Comparison of ENCODE assay signal across 18 mouse cellular contexts in genomic region chr15:84815171-84815570, GRCm38 (mm10). TPM values are rescaled to one million over a fixed set of nuclear protein-coding genes. Genes with fewer than 3 reads are reported as not detected.
DNase-seq lines count a peak whose midpoint lies in the region; ATAC-seq and TF ChIP-seq lines count a peak whose summit lies in the region.
"Had no signal": no experiment of that assay in that cellular context is flagged by ENCODE, and none has a peak within 500 bp of the region (broad histone marks: within the 10 kb centered on the region; RNA-seq: fewer than 3 reads in every experiment).

No protein-coding gene starts in this region.

- TF ChIP-seq CTCF in layer of hippocampus, adult 2 months (conservative IDR thresholded peaks at IDR 0.05) = no peak
- no peak for TF ChIP-seq CTCF in forebrain, postnatal 0 days (IDR thresholded peaks at IDR 0.05; ENCODE audit: low read depth)

- peak overlapping the region; percentile 61; the same call in 1 of the 2 replicates for H3K27ac ChIP-seq in layer of hippocampus, adult 2 months
- H3K27ac ChIP-seq in forebrain, postnatal 0 days (ENCODE audit: low read depth, low read length) = peak overlapping the region; percentile 54
- H3K27ac ChIP-seq: limb, embryonic 15.5 days; neural tube, embryonic 12.5 days had no signal

- no peak overlapping the region for H3K4me2 ChIP-seq in forebrain, postnatal 0 days (ENCODE audit: low read depth)
- H3K4me2 ChIP-seq: limb, embryonic 15.5 days; neural tube, embryonic 12.5 days had no signal

- DNase-seq in layer of hippocampus, adult 2 months (ENCODE audit: low spot score in 2 of 2) = no peak
- DNase-seq in layer of hippocampus, adult 18-20 months (ENCODE audit: low spot score in 2 of 2) = no peak
- DNase-seq in right cerebral cortex, postnatal 4 days = peak; percentile 25
- no peak for DNase-seq in right cerebral cortex, postnatal 36 days (ENCODE audit: low spot score in 2 of 2)
- DNase-seq in forebrain, postnatal 0 days = peak; percentile 57
- no peak for DNase-seq in urinary bladder, postnatal 4 days (ENCODE audit: low spot score in 2 of 2)
- no peak for DNase-seq in gastrocnemius, postnatal 36 days
- DNase-seq: B cell, adult 2 months; cerebellum, adult 9-10 months; gastrocnemius, postnatal 14 days; thymus, postnatal 14 days had no signal

- H3K4me3 ChIP-seq in layer of hippocampus, adult 2 months = no peak overlapping the region
- H3K4me3 ChIP-seq in forebrain, postnatal 0 days (ENCODE audit: low read depth, low read length) = no peak overlapping the region
- H3K4me3 ChIP-seq: erythroblast, embryonic 14.5 days; limb, embryonic 15.5 days; neural tube, embryonic 12.5 days had no signal

- no peaks in the 10 kb centered on the region for H3K36me3 ChIP-seq in forebrain, postnatal 0 days (ENCODE audit: insufficient read depth)
- H3K36me3 ChIP-seq: limb, embryonic 15.5 days had no signal

- H3K27me3 ChIP-seq in forebrain, postnatal 0 days (ENCODE audit: insufficient read depth, low read length) = no peaks in the 10 kb centered on the region
- H3K27me3 ChIP-seq: limb, embryonic 15.5 days; neural tube, embryonic 12.5 days had no signal

- intact Hi-C loops in gastrocnemius, postnatal 36 days (cut with DNase I) = loop anchor here (5.0 kb wide), 1 partner anchor 62 kb away; no protein-coding TSS in a partner anchor

- 19% methylated on average over 4 of the region's 4 CpGs for WGBS in forebrain, postnatal 0 days

- peak; percentile 72 for ATAC-seq in forebrain, postnatal 0 days
- ATAC-seq in erythroblast, adult 5-6 weeks (replicated peaks; ENCODE audit: low FRiP score, poor library complexity, severe bottlenecking) = no peak
- ATAC-seq: intestine, postnatal 0 days; lung, postnatal 0 days had no signal

- peaks cover 26% of the 10 kb centered on the region; the same call in 1 of the 2 replicates for H3K4me1 ChIP-seq in forebrain, postnatal 0 days (ENCODE audit: insufficient read depth)

- no peak overlapping the region for H3K9ac ChIP-seq in forebrain, postnatal 0 days
- H3K9ac ChIP-seq: limb, embryonic 15.5 days; neural tube, embryonic 12.5 days had no signal

- no peaks in the 10 kb centered on the region for H3K9me3 ChIP-seq in forebrain, postnatal 0 days (ENCODE audit: low read length)
- H3K9me3 ChIP-seq: limb, embryonic 15.5 days; neural tube, embryonic 12.5 days had no signal

RNA-seq across cellular contexts. Expression of gene Phf21b, which starts 40.7 kb away (rescaled TPM):
- 10 to 100 TPM in 1 of 2 experiments, 1 to 10 TPM in 1; 8.8 to 11.9 TPM for total RNA-seq in layer of hippocampus, adult 2 months (2021)
- 10 to 100 TPM in 1 of 2 experiments, 1 to 10 TPM in 1; 9.9 to 11.1 TPM for total RNA-seq in layer of hippocampus, adult 18-20 months (2021)
- total RNA-seq in forebrain, postnatal 0 days (2014; rRNA removed) = 13.5 and 20.0 TPM in 2 replicates
- 2.5 and 2.7 TPM in 2 replicates for polyA plus RNA-seq in forebrain, postnatal 0 days (2015; fragmentation: Nextera tagmentation; extraction: Ambion mirVana)
- not detected in 2 replicates for total RNA-seq in erythroblast, adult 5-6 weeks (2015; ENCODE audit: low replicate concordance)
- total RNA-seq in erythroblast, adult 5-6 weeks (2017; ENCODE audit: low replicate concordance) = not detected in 2 replicates
- total RNA-seq in gastrocnemius, postnatal 36 days (2021) = under 1 TPM; 0.43 to 0.49 TPM
- polyA plus RNA-seq: liver, embryonic 16.5 days had no signal

Comparison
In these comparisons a context has a peak if more than half of its experiments do, and no peak if none do; other contexts are left out.
1. DNase-seq: peak in right cerebral cortex, postnatal 4 days (single experiment) and forebrain, postnatal 0 days (single experiment); none in layer of hippocampus, adult 2 months (0 of 2), layer of hippocampus, adult 18-20 months (0 of 2), right cerebral cortex, postnatal 36 days (0 of 2), urinary bladder, postnatal 4 days (0 of 2) and gastrocnemius, postnatal 36 days (0 of 2).